Mouse (Mus musculus) small intestine, adult 2 months (tissue): ENCODE measurements around the gene C77080.

Experiments used
- CTCF ChIP-seq: fragments of 200-500 bp; IDR thresholded peaks from 2 replicates; pipeline ENCODE4 v1.5.1; 2012; ENCODE audit warnings: low read depth, mild to moderate bottlenecking, control low read depth, inconsistent platforms, low read length, moderate library complexity, mixed read lengths; ENCODE audit not compliant: insufficient replicate concordance, insufficient read length; ENCODE audit errors: extremely low read depth
- POLR2A ChIP-seq: fragments of 200-500 bp; IDR thresholded peaks from 2 replicates; pipeline ENCODE4 v1.6.1; 2012; ENCODE audit warnings: low read depth, mild to moderate bottlenecking, control low read depth, inconsistent platforms, low read length, moderate library complexity

GRCm38 (mm10) chr4:129286683-129287471 is 25.7 kb upstream of the C77080 start:
- no peak for TF ChIP-seq CTCF
- TF ChIP-seq POLR2A, result no peak
